Mouse (Mus musculus) E14TG2a.4 (cell line): Measurements from ENCODE around the gene Dnajc6.

Source experiments
- CTCF ChIP-seq: conservative IDR thresholded peaks from 2 replicates; pipeline ENCODE4 v1.5.1; 2014; ENCODE audit warnings: low read length
- NANOG ChIP-seq: IDR thresholded peaks from 2 replicates; pipeline ENCODE4 v1.6.1; 2014; ENCODE audit warnings: borderline replicate concordance, low read length, mixed read lengths
- POU5F1 ChIP-seq: IDR thresholded peaks from 2 replicates; pipeline ENCODE4 v1.6.1; 2014; ENCODE audit warnings: low read length, borderline replicate concordance

- TF ChIP-seq CTCF (no peak), POU5F1 (no peak), NANOG (no peak)
These were observed 68.4 kb downstream of the Dnajc6 start for GRCm38 (mm10) chr4:101564746-101565417.
